Mouse (Mus musculus) limb, embryonic 14.5 days (tissue): ENCODE results near the gene Adcy2. TPM values are rescaled to one million over a fixed set of nuclear protein-coding genes. Genes with fewer than 3 reads are reported as not detected.

Source experiments
- ATAC-seq: fragments of 200-750 bp; cut with Nextera tagmentation; 2 replicates; pipeline ENCODE4 v1.8.0; 2017; ENCODE audit warnings: low read depth, moderate number of reproducible peaks, moderate TSS enrichment; ENCODE audit not compliant: low FRiP score
- DNase-seq: peaks from one replicate; pipeline ENCODE4 v3.0.0-alpha.2; 2015; ENCODE audit warnings: low spot score
- H3K27ac ChIP-seq: fragments of 300-500 bp; sonication (generic); replicated peaks from 2 replicates; pipeline ENCODE4 v1.5.1; 2014; ENCODE audit warnings: low read depth, mild to moderate bottlenecking, low read length, moderate library complexity, mixed read lengths
- H3K27me3 ChIP-seq: fragments of 300-500 bp; sonication (generic); 2 replicates; pipeline ENCODE4 v1.6.1; 2014; ENCODE audit warnings: low read length, mixed read lengths; ENCODE audit not compliant: control insufficient read depth, insufficient read depth
- H3K36me3 ChIP-seq: fragments of 300-500 bp; sonication (generic); 2 replicates; pipeline ENCODE4 v1.6.1; 2014; ENCODE audit warnings: mild to moderate bottlenecking, low read length, moderate library complexity, mixed read lengths; ENCODE audit not compliant: control insufficient read depth, insufficient read depth
- H3K4me1 ChIP-seq: fragments of 300-500 bp; sonication (generic); 2 replicates; pipeline ENCODE4 v1.6.1; 2014; ENCODE audit warnings: antibody characterized with exemption, low read length, mixed read lengths; ENCODE audit not compliant: control insufficient read depth, insufficient read depth
- H3K4me2 ChIP-seq: fragments of 300-500 bp; sonication (generic); replicated peaks from 2 replicates; pipeline ENCODE4 v1.6.1; 2014; ENCODE audit warnings: low read depth, mild to moderate bottlenecking, low read length, moderate library complexity; ENCODE audit not compliant: severe bottlenecking
- H3K4me3 ChIP-seq: fragments of 300-500 bp; sonication (generic); replicated peaks from 2 replicates; pipeline ENCODE4 v1.5.1; 2014; ENCODE audit warnings: low read length
- H3K9ac ChIP-seq: fragments of 300-500 bp; sonication (generic); 2 replicates; pipeline ENCODE4 v1.6.1; 2014; ENCODE audit warnings: mild to moderate bottlenecking, low read depth, low read length, moderate library complexity; ENCODE audit not compliant: severe bottlenecking
- H3K9me3 ChIP-seq: fragments of 300-500 bp; sonication (generic); 2 replicates; pipeline ENCODE4 v1.6.1; 2016; ENCODE audit warnings: low read length; ENCODE audit not compliant: control insufficient read depth
- POLR2A ChIP-seq: fragments of 200-500 bp; IDR thresholded peaks from 2 replicates; pipeline ENCODE4 v1.8.0; 2012; ENCODE audit warnings: inconsistent platforms, mild to moderate bottlenecking, moderate library complexity, borderline replicate concordance; ENCODE audit not compliant: insufficient read depth, insufficient read length; ENCODE audit errors: extremely low read depth
- WGBS: fragments of 180-500 bp; shearing (Covaris S2); extraction: QIAGEN DNeasy Blood & Tissue Kit; methylation state at CpG from one replicate; pipeline ENCODE4 v1.1.7; 2014; 5-methylcytosine and 5-hydroxymethylcytosine counted together
- polyA plus RNA-seq, 2 experiments: library from polyadenylated mRNA; depleted of rRNA in 1 of 2; stranded (reverse) in 1 of 2; unstranded in 1 of 2; fragments of >200 nt; fragmentation: Nextera tagmentation in 1 of 2; extraction: Ambion mirVana in 1 of 2; gene quantifications; 2 replicates each; pipeline versions ENCODE4 v1.2.1 to v1.2.3; 2012 to 2014

Adcy2 gene
- polyA plus RNA-seq, 2 experiments = 12.8 to 16.0 TPM

GRCm38 (mm10) chr13:68932283-68932647 is 67.1 kb downstream of the Adcy2 start:
- DNase-seq (peak; percentile 43), ATAC-seq (peak; percentile 57; the same call in 1 of the 2 replicates)

GRCm38 (mm10) chr13:68931602-68932282 is 67.6 kb downstream of the Adcy2 start:
- WGBS = 36% methylated on average over 8 of the region's 8 CpGs
- no peaks in the 10 kb centered on the region for H3K9me3 ChIP-seq
- ATAC-seq (0 out of 2 replicates have a peak, but pooled peaks have one; percentile 19), DNase-seq (no peak)
- no peak overlapping the region for H3K4me2 ChIP-seq
- no peak for TF ChIP-seq POLR2A
- no peaks in the 10 kb centered on the region for H3K36me3 ChIP-seq
- no peak overlapping the region for H3K9ac ChIP-seq
- peaks cover 10% of the 10 kb centered on the region for H3K4me1 ChIP-seq
- H3K27me3 ChIP-seq = no peaks in the 10 kb centered on the region
- H3K27ac ChIP-seq = no peak overlapping the region
- no peak overlapping the region for H3K4me3 ChIP-seq

More at GRCm38 (mm10) chr13:68932283-68932647, 67.1 kb downstream of the Adcy2 start:
- 20% methylated on average over 1 of the region's 1 CpGs for WGBS
- Histone ChIP-seq H3K4me3 (no peak overlapping the region), H3K27ac (no peak overlapping the region), H3K36me3 (no peaks in the 10 kb centered on the region), H3K9ac (no peak overlapping the region), H3K9me3 (no peaks in the 10 kb centered on the region), H3K27me3 (no peaks in the 10 kb centered on the region), H3K4me2 (no peak overlapping the region), H3K4me1 (peaks cover 10% of the 10 kb centered on the region)
- TF ChIP-seq POLR2A = no peak

GRCm38 (mm10) chr13:68928469-68928868 is 70.9 kb downstream of the Adcy2 start:
- WGBS = 73% methylated on average over 6 of the region's 6 CpGs
- ATAC-seq (no peak), DNase-seq (no peak)
- no peaks in the 10 kb centered on the region for H3K36me3 ChIP-seq
- no peaks in the 10 kb centered on the region; the same call in 1 of the 2 replicates for H3K9me3 ChIP-seq
- no peak overlapping the region for H3K9ac ChIP-seq
- H3K27me3 ChIP-seq = no peaks in the 10 kb centered on the region
- H3K4me2 ChIP-seq = no peak overlapping the region
- no peak for TF ChIP-seq POLR2A
- H3K4me3 ChIP-seq = no peak overlapping the region
- peaks cover 10% of the 10 kb centered on the region for H3K4me1 ChIP-seq
- no peak overlapping the region for H3K27ac ChIP-seq

GRCm38 (mm10) chr13:68913666-68914288 is 85.6 kb downstream of the Adcy2 start:
- no peak overlapping the region for H3K27ac ChIP-seq
- DNase-seq (no peak), ATAC-seq (no peak)
- H3K4me3 ChIP-seq = no peak overlapping the region
- no peak for TF ChIP-seq POLR2A
- no peaks in the 10 kb centered on the region for H3K4me1 ChIP-seq
- H3K27me3 ChIP-seq = no peaks in the 10 kb centered on the region
- H3K36me3 ChIP-seq = no peaks in the 10 kb centered on the region
- WGBS = 76% methylated on average over 11 of the region's 11 CpGs
- H3K9ac ChIP-seq = no peak overlapping the region
- H3K4me2 ChIP-seq = no peak overlapping the region
- H3K9me3 ChIP-seq = no peaks in the 10 kb centered on the region

GRCm38 (mm10) chr13:68906667-68907066 is 92.7 kb downstream of the Adcy2 start:
- Histone ChIP-seq H3K4me2 (no peak overlapping the region), H3K36me3 (no peaks in the 10 kb centered on the region)
- 74% methylated on average over 1 of the region's 1 CpGs for WGBS

More at GRCm38 (mm10) chr13:68906667-68907066, 92.7 kb downstream of the Adcy2 start:
- no peak overlapping the region for H3K9ac ChIP-seq
- ATAC-seq (no peak), DNase-seq (no peak)
- H3K27me3 ChIP-seq = no peaks in the 10 kb centered on the region
- H3K4me1 ChIP-seq = no peaks in the 10 kb centered on the region
- no peak overlapping the region for H3K4me3 ChIP-seq
- H3K9me3 ChIP-seq = no peaks in the 10 kb centered on the region
- TF ChIP-seq POLR2A = no peak
- H3K27ac ChIP-seq = no peak overlapping the region
